Mouse (Mus musculus) embryonic facial prominence, embryonic 15.5 days (tissue): ENCODE data around the gene Thpo. TPM values are rescaled to one million over a fixed set of nuclear protein-coding genes. Genes with fewer than 3 reads are reported as not detected.
A peak's percentile ranks its signal among the peaks of the same experiment; 100 is the strongest.

Experiments used
- ATAC-seq: fragments of 200-750 bp; cut with Nextera tagmentation; 2 replicates; pipeline ENCODE4 v1.8.0; 2017; ENCODE audit warnings: low read depth, moderate TSS enrichment; ENCODE audit not compliant: insufficient number of reproducible peaks, low FRiP score, low TSS enrichment
- H3K27ac ChIP-seq: fragments of 300-500 bp; sonication (generic); replicated peaks from 2 replicates; pipeline ENCODE4 v1.5.1; 2015; ENCODE audit warnings: mild to moderate bottlenecking, inconsistent platforms
- H3K27me3 ChIP-seq: fragments of 300-500 bp; sonication (generic); 2 replicates; pipeline ENCODE4 v1.6.1; 2015; ENCODE audit warnings: inconsistent platforms
- H3K36me3 ChIP-seq: fragments of 300-500 bp; sonication (generic); 2 replicates; pipeline ENCODE4 v1.6.1; 2015; ENCODE audit warnings: mild to moderate bottlenecking, inconsistent platforms
- H3K4me1 ChIP-seq: fragments of 300-500 bp; sonication (generic); 2 replicates; pipeline ENCODE4 v1.6.1; 2015; ENCODE audit warnings: inconsistent platforms
- H3K4me2 ChIP-seq: fragments of 300-500 bp; sonication (generic); replicated peaks from 2 replicates; pipeline ENCODE4 v1.6.1; 2015; ENCODE audit warnings: mild to moderate bottlenecking, inconsistent platforms
- H3K4me3 ChIP-seq: fragments of 300-500 bp; sonication (generic); replicated peaks from 2 replicates; pipeline ENCODE4 v1.5.1; 2015; ENCODE audit warnings: mild to moderate bottlenecking, inconsistent platforms
- H3K9ac ChIP-seq: fragments of 300-500 bp; sonication (generic); 2 replicates; pipeline ENCODE4 v1.6.1; 2015; ENCODE audit warnings: inconsistent platforms
- H3K9me3 ChIP-seq: fragments of 300-500 bp; sonication (generic); replicated peaks from 2 replicates; pipeline ENCODE4 v1.6.1; 2016; ENCODE audit warnings: inconsistent platforms
- WGBS: fragments of 180-500 bp; shearing (Covaris S2); methylation state at CpG from one replicate; pipeline ENCODE4 v1.1.7; 2015; 5-methylcytosine and 5-hydroxymethylcytosine counted together
- polyA plus RNA-seq: library from polyadenylated mRNA; unstranded; fragments of >200 nt; fragmentation: Nextera tagmentation; extraction: Ambion mirVana; gene quantifications from 2 replicates; pipeline ENCODE4 v1.2.1, GENCODE M21; 2015

Thpo gene
- polyA plus RNA-seq, 1 experiment from 2014 or later: 1.6 TPM

GRCm38 (mm10) chr16:20703071-20703470, 31.2 kb downstream of the Thpo start:
- Histone ChIP-seq H3K27me3 (no peaks in the 10 kb centered on the region), H3K27ac (no peak overlapping the region), H3K4me3 (no peak overlapping the region), H3K4me2 (no peak overlapping the region), H3K4me1 (peaks cover 17% of the 10 kb centered on the region), H3K9me3 (no peaks in the 10 kb centered on the region), H3K9ac (no peak overlapping the region), H3K36me3 (peaks cover 46% of the 10 kb centered on the region)
- no peak for ATAC-seq
- 93% methylated on average over 10 of the region's 10 CpGs for WGBS

DNA sequence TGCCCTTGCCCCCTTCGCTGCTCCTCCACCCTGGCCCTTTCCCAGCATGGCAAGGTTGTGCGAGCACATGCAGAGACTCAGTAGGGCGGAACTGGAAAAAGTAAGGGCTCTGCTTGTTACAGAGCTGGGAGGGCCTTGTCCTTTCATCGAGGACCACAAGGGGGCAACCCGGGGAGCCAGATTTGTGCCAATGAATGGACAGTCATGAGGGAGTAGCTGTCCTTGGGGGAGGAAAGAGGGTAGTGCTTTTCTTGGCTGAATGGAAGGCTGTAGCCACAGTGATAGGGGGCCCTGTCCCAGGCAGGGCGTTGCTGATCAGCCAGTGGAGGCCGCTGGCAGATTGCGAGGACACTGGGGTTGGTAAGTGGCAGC, 31.8 kb downstream of the Thpo start:
- H3K27ac ChIP-seq: peak overlapping the region; percentile 79; the same call in 1 of the 2 replicates
- peak overlapping the region; percentile 6; the same call in 1 of the 2 replicates for H3K4me2 ChIP-seq

DNA sequence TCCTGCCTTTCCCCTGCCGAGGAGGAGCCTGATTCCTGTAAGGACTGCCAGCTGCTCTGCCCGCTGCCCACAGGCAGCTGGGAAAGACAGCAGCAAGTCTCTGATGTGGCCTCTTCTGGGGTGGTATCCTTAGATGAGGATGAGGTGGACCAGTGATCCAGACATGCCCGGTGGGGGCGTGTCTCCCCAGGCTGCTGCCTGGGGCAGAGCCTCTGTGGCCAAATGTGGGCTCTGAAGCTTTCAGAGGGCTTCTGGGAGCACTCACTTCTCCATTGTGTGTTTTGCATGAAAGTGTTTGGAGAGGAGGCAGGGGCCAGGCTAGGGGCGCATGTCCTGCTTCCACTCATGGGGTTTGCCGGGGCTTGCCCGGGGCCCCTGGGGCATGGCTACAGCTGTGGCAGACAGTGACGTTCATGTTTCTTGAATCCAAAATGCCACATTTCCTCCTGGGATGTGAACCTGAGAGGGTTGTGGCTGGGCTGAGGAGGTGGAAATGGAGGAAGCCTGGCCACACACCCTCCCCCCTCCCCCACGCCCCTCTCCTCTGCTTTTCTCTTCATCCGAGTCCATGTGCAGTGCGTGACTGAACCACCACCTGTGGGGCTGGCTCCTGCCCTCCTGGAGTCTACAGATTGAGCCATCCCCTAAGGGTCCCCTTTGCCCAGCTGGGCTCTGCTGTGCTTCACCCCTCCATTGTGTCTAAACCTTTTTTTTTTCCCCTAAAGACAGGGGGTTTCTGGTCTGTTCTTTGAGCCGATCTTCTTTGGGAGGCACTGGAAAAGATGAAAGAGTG, 32.4 kb downstream of the Thpo start:
- Histone ChIP-seq H3K4me1 (peaks cover 17% of the 10 kb centered on the region), H3K27ac (peak overlapping the region; percentile 79), H3K36me3 (peaks cover 35% of the 10 kb centered on the region), H3K4me2 (peak overlapping the region; percentile 6; the same call in 1 of the 2 replicates), H3K4me3 (no peak overlapping the region), H3K9ac (0 out of 2 replicates have a peak overlapping the region, but pooled peaks have one; percentile 15), H3K27me3 (no peaks in the 10 kb centered on the region), H3K9me3 (no peaks in the 10 kb centered on the region)
- 13% methylated on average over 12 of the region's 12 CpGs for WGBS
- ATAC-seq: peak; percentile 78

More for the DNA sequence above, 31.8 kb downstream of the Thpo start:
- H3K4me1 ChIP-seq: peaks cover 17% of the 10 kb centered on the region
- 13% methylated on average over 8 of the region's 8 CpGs for WGBS
- H3K36me3 ChIP-seq: peaks cover 40% of the 10 kb centered on the region
- ATAC-seq: peak; percentile 58
- H3K9ac ChIP-seq: no peak overlapping the region
- H3K4me3 ChIP-seq: no peak overlapping the region
- no peaks in the 10 kb centered on the region for H3K9me3 ChIP-seq
- no peaks in the 10 kb centered on the region for H3K27me3 ChIP-seq

DNA sequence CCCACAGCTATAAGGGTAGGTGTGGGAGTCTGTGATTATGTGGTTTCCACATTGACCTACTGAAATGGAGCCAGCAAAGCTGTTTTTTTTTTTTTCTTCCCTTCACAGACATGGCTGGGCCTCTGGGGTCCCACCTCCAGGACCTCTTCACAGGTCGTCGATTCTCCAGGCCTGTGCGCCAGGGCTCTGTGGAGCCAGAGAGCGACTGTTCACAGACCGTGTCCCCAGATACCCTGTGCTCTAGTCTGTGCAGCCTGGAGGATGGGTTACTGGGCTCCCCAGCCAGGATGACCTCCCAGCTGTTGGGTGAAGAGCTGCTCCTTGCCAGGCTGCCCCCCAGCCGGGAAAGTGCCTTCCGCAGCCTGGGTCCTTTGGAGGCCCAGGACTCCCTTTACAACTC, 33.0 kb downstream of the Thpo start:
- peak overlapping the region; percentile 79 for H3K27ac ChIP-seq
- peaks cover 29% of the 10 kb centered on the region for H3K36me3 ChIP-seq
- 0 out of 2 replicates have a peak overlapping the region, but pooled peaks have one; percentile 15 for H3K9ac ChIP-seq
- no peaks in the 10 kb centered on the region for H3K27me3 ChIP-seq
- ATAC-seq: peak; percentile 43; the same call in 1 of the 2 replicates
- H3K4me3 ChIP-seq: no peak overlapping the region
- no peaks in the 10 kb centered on the region for H3K9me3 ChIP-seq
- no peak overlapping the region for H3K4me2 ChIP-seq
- 49% methylated on average over 7 of the region's 7 CpGs for WGBS
- peaks cover 20% of the 10 kb centered on the region for H3K4me1 ChIP-seq

DNA sequence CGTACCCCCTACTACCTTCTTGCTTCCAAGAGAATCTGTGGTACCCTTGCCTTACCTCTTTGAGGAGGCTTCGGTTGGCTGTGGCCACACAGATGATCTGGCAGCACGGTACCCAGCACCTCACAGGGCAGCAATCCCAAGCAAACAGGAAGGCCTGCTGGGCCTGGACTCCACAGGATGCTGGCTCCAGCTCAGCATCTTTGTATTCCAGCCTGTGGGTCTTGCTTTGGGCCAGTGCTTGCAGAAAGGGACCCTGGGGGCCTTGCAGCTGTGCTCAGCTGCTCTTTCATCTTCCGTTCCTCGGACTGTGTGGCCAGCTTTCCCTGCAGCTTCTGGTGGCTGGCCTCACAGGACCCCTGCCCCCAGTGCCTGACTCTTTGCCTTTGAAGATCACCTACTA, 34.3 kb downstream of the Thpo start:
- no peaks in the 10 kb centered on the region for H3K27me3 ChIP-seq
- ATAC-seq: no peak

DNA sequence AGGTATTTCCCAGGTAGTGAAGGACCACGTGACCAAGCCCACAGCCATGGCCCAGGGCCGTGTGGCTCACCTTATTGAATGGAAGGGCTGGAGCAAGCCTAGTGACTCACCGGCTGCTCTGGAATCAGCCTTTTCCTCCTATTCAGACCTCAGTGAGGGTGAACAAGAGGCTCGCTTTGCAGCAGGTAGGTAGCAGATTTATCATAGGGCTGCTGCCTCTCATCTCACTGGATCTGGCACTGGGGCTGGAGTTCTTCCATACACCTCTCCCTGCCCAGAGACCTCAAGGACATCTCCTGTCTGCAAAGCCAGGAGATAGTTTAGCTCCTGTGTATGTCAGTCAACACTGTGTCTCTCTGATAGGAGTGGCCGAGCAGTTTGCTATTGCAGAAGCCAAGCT, 35.0 kb downstream of the Thpo start:
- Histone ChIP-seq H3K27ac (no peak overlapping the region), H3K4me1 (peaks cover 40% of the 10 kb centered on the region), H3K36me3 (peaks cover 26% of the 10 kb centered on the region; the same call in 1 of the 2 replicates), H3K4me3 (no peak overlapping the region), H3K27me3 (no peaks in the 10 kb centered on the region), H3K9me3 (no peaks in the 10 kb centered on the region), H3K9ac (no peak overlapping the region), H3K4me2 (no peak overlapping the region)
- 75% methylated on average over 5 of the region's 5 CpGs for WGBS
- ATAC-seq: no peak

More for the DNA sequence above, 34.3 kb downstream of the Thpo start:
- peaks cover 33% of the 10 kb centered on the region for H3K4me1 ChIP-seq
- H3K4me2 ChIP-seq: no peak overlapping the region
- no peak overlapping the region for H3K9ac ChIP-seq
- H3K36me3 ChIP-seq: peaks cover 26% of the 10 kb centered on the region; the same call in 1 of the 2 replicates
- 47% methylated on average over 5 of the region's 5 CpGs for WGBS
- H3K9me3 ChIP-seq: no peaks in the 10 kb centered on the region
- no peak overlapping the region for H3K4me3 ChIP-seq
- no peak overlapping the region for H3K27ac ChIP-seq

- Histone ChIP-seq H3K4me1 (peaks cover 44% of the 10 kb centered on the region), H3K4me2 (peak overlapping the region; percentile 74), H3K27ac (0 out of 2 replicates have a peak overlapping the region, but pooled peaks have one; percentile 35), H3K4me3 (peak overlapping the region; percentile 43), H3K9ac (0 out of 2 replicates have a peak overlapping the region, but pooled peaks have one; percentile 4), H3K36me3 (peaks cover 28% of the 10 kb centered on the region), H3K27me3 (no peaks in the 10 kb centered on the region), H3K9me3 (no peaks in the 10 kb centered on the region)
- ATAC-seq: peak; percentile 65
- 3% methylated on average over 46 of the region's 46 CpGs for WGBS
These were observed 38.5 kb downstream of the Thpo start for GRCm38 (mm10) chr16:20695622-20696323.

DNA sequence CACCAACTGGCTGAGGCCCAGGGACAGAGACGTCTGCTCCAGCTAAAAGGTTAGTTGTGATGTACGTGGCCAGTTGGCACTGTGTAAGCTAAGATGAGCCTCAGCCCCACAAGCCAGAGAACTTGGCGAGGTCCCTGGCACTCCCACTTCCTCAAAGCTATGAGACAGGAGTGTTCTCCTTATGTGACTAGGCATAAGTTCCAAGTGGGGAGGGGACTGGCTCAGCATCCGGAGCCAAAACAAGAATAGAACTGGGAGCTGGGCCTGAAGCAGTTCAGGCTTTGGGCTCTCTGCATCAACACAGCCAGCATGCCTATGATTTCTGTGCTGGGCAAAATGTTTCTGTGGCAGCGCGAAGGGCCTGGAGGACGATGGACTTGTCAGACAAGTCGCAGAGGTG, 39.5 kb downstream of the Thpo start:
- WGBS: 63% methylated on average over 8 of the region's 8 CpGs
- ATAC-seq: no peak
- H3K4me3 ChIP-seq: peak overlapping the region; percentile 43
- H3K9me3 ChIP-seq: no peaks in the 10 kb centered on the region
- peaks cover 33% of the 10 kb centered on the region for H3K36me3 ChIP-seq
- H3K4me2 ChIP-seq: peak overlapping the region; percentile 74
- H3K4me1 ChIP-seq: peaks cover 44% of the 10 kb centered on the region
- H3K27ac ChIP-seq: peak overlapping the region; percentile 72
- H3K27me3 ChIP-seq: no peaks in the 10 kb centered on the region
- no peak overlapping the region for H3K9ac ChIP-seq

- Histone ChIP-seq H3K27ac (peak within 1 kb of the TSS; percentile 94), H3K4me2 (peak within 1 kb of the TSS; percentile 86), H3K4me1 (peaks cover 44% of the 10 kb centered on the region), H3K27me3 (no peaks in the 10 kb centered on the region), H3K9me3 (no peaks in the 10 kb centered on the region), H3K9ac (peak within 1 kb of the TSS; percentile 63), H3K4me3 (peak within 1 kb of the TSS; percentile 72), H3K36me3 (peaks cover 41% of the 10 kb centered on the region)
- under 1% methylated on average over 36 of the region's 37 CpGs for WGBS
- peak; percentile 92 for ATAC-seq
These were observed 41.1 kb downstream of the Thpo start, which contains the start of gene Fam131a for GRCm38 (mm10) chr16:20693111-20693701. Gene Fam131a (plus strand): TSS chr16:20693241.

- Histone ChIP-seq H3K4me2 (peak overlapping the region; percentile 86; the same call in 1 of the 2 replicates), H3K9ac (no peak overlapping the region), H3K27ac (peak overlapping the region; percentile 94; the same call in 1 of the 2 replicates), H3K4me1 (peaks cover 44% of the 10 kb centered on the region), H3K36me3 (peaks cover 49% of the 10 kb centered on the region), H3K4me3 (peak overlapping the region; percentile 72; the same call in 1 of the 2 replicates), H3K9me3 (no peaks in the 10 kb centered on the region), H3K27me3 (no peaks in the 10 kb centered on the region)
- 37% methylated on average over 16 of the region's 16 CpGs for WGBS
- no peak for ATAC-seq
These were observed 41.9 kb downstream of the Thpo start for GRCm38 (mm10) chr16:20692241-20692965.
